Mouse (Mus musculus) liver, adult 2 months (tissue): Measurements from ENCODE around the gene Tfap2a.

ENCODE experiments used
- CTCF ChIP-seq: fragments of 200-500 bp; IDR thresholded peaks from 2 replicates; pipeline ENCODE4 v1.5.1; 2011; ENCODE audit warnings: low read depth, low read length, control low read depth
- POLR2A ChIP-seq: fragments of 200-500 bp; IDR thresholded peaks from 2 replicates; pipeline ENCODE4 v1.6.1; 2011; ENCODE audit warnings: low read length, control low read depth; ENCODE audit not compliant: insufficient read depth; ENCODE audit errors: extremely low read depth

DNA sequence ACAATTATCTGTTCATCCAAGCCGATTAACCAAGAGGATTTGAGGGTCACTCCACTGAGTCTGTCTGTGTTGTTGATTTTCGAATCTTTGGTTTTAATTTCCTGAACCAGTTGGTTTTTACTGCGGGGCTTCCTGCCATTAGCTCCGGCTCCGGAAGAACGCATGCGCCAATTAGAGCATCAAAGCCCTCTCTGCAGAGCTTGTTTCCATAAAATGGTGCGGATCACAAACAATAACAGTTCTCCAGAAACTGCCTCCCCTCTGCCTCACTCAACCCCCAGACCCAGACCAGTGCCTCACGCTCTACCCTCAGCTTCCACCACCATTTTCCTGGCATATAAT lies 18.5 kb downstream of the Tfap2a start:
- TF ChIP-seq CTCF (no peak), POLR2A (no peak)
